Mouse (Mus musculus) lung, adult 2 months (tissue): Measurements from ENCODE around the gene Bcan.

ENCODE experiments used
- CTCF ChIP-seq: fragments of 200-500 bp; IDR thresholded peaks from 2 replicates; pipeline ENCODE4 v1.5.1; 2011; ENCODE audit warnings: mild to moderate bottlenecking, low read length, control low read depth; ENCODE audit not compliant: insufficient read depth
- POLR2A ChIP-seq: fragments of 200-500 bp; IDR thresholded peaks from 2 replicates; pipeline ENCODE4 v1.6.1; 2011; ENCODE audit warnings: low read depth, mild to moderate bottlenecking, control low read depth, low read length, borderline replicate concordance; ENCODE audit errors: extremely low read depth

DNA sequence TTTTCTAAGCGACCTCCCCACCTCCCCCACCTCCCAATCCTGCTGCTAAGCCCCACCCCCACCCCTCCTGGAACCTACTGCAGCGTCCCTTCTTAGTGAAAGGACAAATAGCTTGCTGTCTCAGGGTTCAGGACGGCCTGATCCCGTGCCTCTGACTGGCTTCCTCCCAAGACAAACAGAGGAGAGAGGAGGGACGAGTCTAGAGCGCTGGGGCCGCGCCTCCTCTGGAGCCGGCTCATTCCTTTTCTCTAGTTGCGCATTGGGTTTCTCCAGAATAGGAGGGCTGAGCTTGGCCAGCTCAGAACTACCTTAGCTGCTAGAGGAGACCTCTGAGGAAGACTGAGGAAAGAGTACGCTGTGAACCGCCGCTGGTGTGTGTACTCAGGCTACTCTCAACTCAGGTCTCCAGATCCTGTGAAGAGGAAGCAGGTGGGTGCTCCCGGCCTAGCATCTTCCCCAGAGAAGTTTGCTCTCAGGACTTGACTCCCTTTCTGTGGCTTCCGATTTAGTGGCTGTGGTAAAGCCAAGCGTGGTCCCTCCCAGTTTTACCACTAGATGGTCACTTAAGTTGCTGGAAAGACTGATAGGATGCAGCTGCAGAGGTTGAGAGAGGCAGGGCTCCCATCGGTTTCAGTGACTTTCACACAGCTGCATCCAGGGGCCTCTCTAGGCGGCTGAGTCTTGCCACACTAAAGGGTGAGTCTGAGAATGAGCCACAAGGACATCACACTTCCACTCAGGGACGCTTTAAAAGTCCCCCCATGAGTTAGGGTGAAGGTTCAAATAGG, 30.8 kb upstream of the Bcan start:
- TF ChIP-seq CTCF, result no peak
- TF ChIP-seq POLR2A, result peak; percentile 54; the same call in 1 of the 2 replicates
